Mouse (Mus musculus) embryonic facial prominence, embryonic 11.5 days (tissue): ENCODE measurements around the gene Lrpap1. TPM values are rescaled to one million over a fixed set of nuclear protein-coding genes. Genes with fewer than 3 reads are reported as not detected.
A peak's percentile ranks its signal among the peaks of the same experiment; 100 is the strongest.

Experiments
- ATAC-seq: fragments of 200-750 bp; cut with Nextera tagmentation; replicated peaks from 2 replicates; pipeline ENCODE4 v1.8.0; 2017; ENCODE audit warnings: low read depth; ENCODE audit not compliant: insufficient number of reproducible peaks, low FRiP score, low TSS enrichment
- DNase-seq: peaks from one replicate; pipeline ENCODE4 v3.0.0-alpha.2; 2015; ENCODE audit warnings: low spot score
- H3K27ac ChIP-seq: fragments of 300-500 bp; sonication (generic); replicated peaks from 2 replicates; pipeline ENCODE4 v1.5.1; 2014; ENCODE audit warnings: mild to moderate bottlenecking, low read depth, low read length, control low read depth
- H3K27me3 ChIP-seq: fragments of 300-500 bp; sonication (generic); 2 replicates; pipeline ENCODE4 v1.6.1; 2014; ENCODE audit warnings: mild to moderate bottlenecking, low read length, moderate library complexity, mixed read lengths; ENCODE audit not compliant: control insufficient read depth, insufficient read depth
- H3K36me3 ChIP-seq: fragments of 300-500 bp; sonication (generic); replicated peaks from 2 replicates; pipeline ENCODE4 v1.6.1; 2014; ENCODE audit warnings: low read depth, mild to moderate bottlenecking, low read length, moderate library complexity, mixed read lengths; ENCODE audit not compliant: control insufficient read depth, insufficient read depth
- H3K4me1 ChIP-seq: fragments of 300-500 bp; sonication (generic); 2 replicates; pipeline ENCODE4 v1.6.1; 2014; ENCODE audit warnings: low read length, mixed read lengths; ENCODE audit not compliant: control insufficient read depth, insufficient read depth
- H3K4me2 ChIP-seq: fragments of 300-500 bp; sonication (generic); 2 replicates; pipeline ENCODE4 v1.6.1; 2014; ENCODE audit warnings: low read depth, mild to moderate bottlenecking, control low read depth, low read length, moderate library complexity
- H3K4me3 ChIP-seq: fragments of 300-500 bp; sonication (generic); 2 replicates; pipeline ENCODE4 v1.5.1; 2014; ENCODE audit warnings: low read depth, low read length, control low read depth
- H3K9ac ChIP-seq: fragments of 300-500 bp; sonication (generic); replicated peaks from 2 replicates; pipeline ENCODE4 v1.6.1; 2014; ENCODE audit warnings: mild to moderate bottlenecking, control low read depth, low read length
- H3K9me3 ChIP-seq: fragments of 300-500 bp; sonication (generic); replicated peaks from 2 replicates; pipeline ENCODE4 v1.6.1; 2016; ENCODE audit warnings: mild to moderate bottlenecking, low read length, inconsistent platforms, mixed read lengths; ENCODE audit not compliant: control insufficient read depth
- WGBS: fragments of 180-500 bp; shearing (Covaris S2); extraction: QIAGEN DNeasy Blood & Tissue Kit; methylation state at CpG from one replicate; pipeline ENCODE4 v1.1.7; 2014; 5-methylcytosine and 5-hydroxymethylcytosine counted together
- polyA plus RNA-seq: library from polyadenylated mRNA; unstranded; fragments of >200 nt; fragmentation: Nextera tagmentation; extraction: Ambion mirVana; gene quantifications from 2 replicates; pipeline ENCODE4 v1.2.1, GENCODE M21; 2014

The Lrpap1 gene
- polyA plus RNA-seq, 1 experiment from 2014 or later = 92.3 TPM

DNA sequence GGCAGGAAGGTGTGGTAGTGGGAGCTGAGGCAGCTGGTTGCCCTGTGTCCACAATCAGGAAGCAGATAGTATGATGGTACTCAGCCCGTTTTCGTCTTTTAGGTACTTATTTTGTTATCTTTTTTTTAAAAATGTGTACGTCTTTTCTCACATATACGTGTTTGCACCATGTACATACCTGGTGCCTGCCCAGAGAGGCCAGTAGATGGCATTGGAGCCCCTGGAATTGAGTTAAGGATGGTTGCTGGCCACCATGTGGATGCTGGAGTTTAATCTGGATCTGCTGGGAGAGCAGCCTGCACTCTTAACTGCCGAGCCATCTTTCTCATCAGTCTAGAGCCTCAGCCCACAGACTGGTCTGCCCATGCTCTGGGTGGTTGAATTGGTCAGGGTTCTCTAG is 55.0 kb downstream of the Lrpap1 start:
- Histone ChIP-seq H3K9me3 (no peaks in the 10 kb centered on the region), H3K9ac (no peak overlapping the region), H3K36me3 (no peaks in the 10 kb centered on the region), H3K4me1 (no peaks in the 10 kb centered on the region), H3K27ac (no peak overlapping the region), H3K4me3 (no peak overlapping the region), H3K27me3 (no peaks in the 10 kb centered on the region), H3K4me2 (no peak overlapping the region)
- DNase-seq (no peak), ATAC-seq (no peak)
- 75% methylated on average over 5 of the region's 5 CpGs for WGBS

DNA sequence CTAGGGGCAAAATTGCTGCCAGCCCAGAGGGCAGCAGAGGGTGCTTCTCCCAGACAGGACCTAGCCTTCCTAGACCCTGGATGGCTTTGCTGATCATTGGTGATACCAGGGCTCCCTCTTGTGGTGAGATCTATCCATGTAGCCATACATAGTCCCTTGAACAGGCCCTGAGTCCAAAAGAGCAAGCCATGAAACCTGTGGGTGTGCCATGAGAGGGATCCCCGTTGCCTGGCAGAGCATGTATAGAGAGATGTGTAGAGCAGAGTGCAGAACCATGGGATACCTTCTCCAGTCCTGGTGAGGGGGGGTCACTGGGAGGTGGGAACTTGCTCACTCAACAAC is 62.5 kb downstream of the Lrpap1 start:
- Histone ChIP-seq H3K27me3 (no peaks in the 10 kb centered on the region; the same call in 1 of the 2 replicates), H3K4me3 (no peak overlapping the region), H3K27ac (no peak overlapping the region), H3K36me3 (no peaks in the 10 kb centered on the region), H3K9ac (no peak overlapping the region), H3K9me3 (no peaks in the 10 kb centered on the region), H3K4me1 (no peaks in the 10 kb centered on the region), H3K4me2 (no peak overlapping the region)
- WGBS = 24% methylated on average over 1 of the region's 1 CpGs
- ATAC-seq = no peak
- DNase-seq = peak; percentile 90

DNA sequence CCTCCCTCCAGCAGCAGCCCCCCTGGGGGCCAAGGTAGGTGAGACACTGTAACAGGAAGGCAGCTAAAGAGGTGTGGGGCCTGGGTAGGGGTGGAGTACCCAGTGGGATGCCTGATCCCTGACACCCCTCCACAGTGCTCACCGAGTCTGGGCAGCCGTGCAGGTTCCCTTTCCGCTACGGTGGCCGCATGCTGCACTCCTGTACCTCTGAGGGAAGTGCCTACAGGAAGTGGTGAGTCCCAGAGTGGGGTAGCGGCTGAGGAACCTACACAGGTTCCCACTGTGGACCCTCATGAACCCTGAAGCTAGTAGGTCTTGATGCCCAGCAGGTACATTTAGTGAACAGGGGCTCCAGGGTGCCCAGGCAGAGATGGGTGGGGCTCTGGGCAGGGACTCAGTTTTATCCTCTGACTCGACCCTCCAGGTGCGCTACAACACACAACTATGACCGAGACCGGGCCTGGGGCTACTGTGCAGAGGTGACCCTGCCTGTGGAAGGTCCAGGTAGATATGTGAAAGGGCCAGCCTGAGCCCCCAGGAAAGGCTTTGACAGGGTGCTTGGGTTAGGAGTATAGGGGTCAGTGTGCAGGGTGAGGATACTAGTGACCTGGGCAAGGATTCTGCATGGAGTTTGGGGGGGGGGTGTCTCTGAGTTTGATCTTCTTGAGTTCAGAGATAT is 63.0 kb downstream of the Lrpap1 start:
- H3K9me3 ChIP-seq = no peaks in the 10 kb centered on the region
- DNase-seq = no peak
- H3K27ac ChIP-seq = no peak overlapping the region
- no peak overlapping the region for H3K4me2 ChIP-seq
- no peaks in the 10 kb centered on the region; the same call in 1 of the 2 replicates for H3K27me3 ChIP-seq
- 70% methylated on average over 10 of the region's 10 CpGs for WGBS
- no peak overlapping the region for H3K4me3 ChIP-seq
- no peak for ATAC-seq
- H3K4me1 ChIP-seq = no peaks in the 10 kb centered on the region
- H3K9ac ChIP-seq = no peak overlapping the region
- H3K36me3 ChIP-seq = no peaks in the 10 kb centered on the region

Other genes starting within 250 kb of the Lrpap1 start
- gene Msantd1, start 197.8 kb downstream of the Lrpap1 start, polyA plus RNA-seq = 0.80 and 0.84 TPM in 2 replicates
- gene Rgs12, start 156.3 kb downstream of the Lrpap1 start, polyA plus RNA-seq = 33.7 and 34.4 TPM in 2 replicates
- 0.35 TPM in 1 of 2 replicates, not detected in the other for gene Hgfac, start 64.3 kb downstream of the Lrpap1 start, polyA plus RNA-seq
- 0.24 and 0.43 TPM in 2 replicates for gene Dok7, start 49.0 kb downstream of the Lrpap1 start, polyA plus RNA-seq
- 0.11 and 0.31 TPM in 2 replicates for gene Adra2c, start 172.6 kb upstream of the Lrpap1 start, polyA plus RNA-seq